Mouse (Mus musculus) E14TG2a.4 (cell line): ENCODE measurements around the gene Abca8a.

Experiments used
- H3K27me3 ChIP-seq: 2 replicates; pipeline ENCODE4 v1.6.1; 2014; ENCODE audit warnings: low read length, control low read depth; ENCODE audit not compliant: insufficient read depth
- H3K36me3 ChIP-seq: 2 replicates; pipeline ENCODE4 v1.6.1; 2014; ENCODE audit warnings: low read length, control low read depth; ENCODE audit not compliant: insufficient read depth
- H3K4me1 ChIP-seq: replicated peaks from 2 replicates; pipeline ENCODE4 v1.6.1; 2014; ENCODE audit warnings: low read depth, low read length, control low read depth
- H3K4me3 ChIP-seq: replicated peaks from 2 replicates; pipeline ENCODE4 v1.5.1; 2014; ENCODE audit warnings: mild to moderate bottlenecking, low read length
- H3K9me3 ChIP-seq: 2 replicates; pipeline ENCODE4 v1.6.1; 2014; ENCODE audit warnings: low read length, control low read depth
- CTCF ChIP-seq: conservative IDR thresholded peaks from 2 replicates; pipeline ENCODE4 v1.5.1; 2014; ENCODE audit warnings: low read length
- NANOG ChIP-seq: IDR thresholded peaks from 2 replicates; pipeline ENCODE4 v1.6.1; 2014; ENCODE audit warnings: borderline replicate concordance, low read length, mixed read lengths
- POU5F1 ChIP-seq: IDR thresholded peaks from 2 replicates; pipeline ENCODE4 v1.6.1; 2014; ENCODE audit warnings: low read length, borderline replicate concordance

Abca8a gene

GRCm38 (mm10) chr11:110091328-110091727, 4.5 kb downstream of the Abca8a start:
- TF ChIP-seq NANOG = no peak
- TF ChIP-seq CTCF = no peak
- TF ChIP-seq POU5F1 = no peak
- Histone ChIP-seq H3K4me1 (no peaks in the 10 kb centered on the region), H3K4me3 (no peak overlapping the region), H3K9me3 (no peaks in the 10 kb centered on the region), H3K27me3 (no peaks in the 10 kb centered on the region), H3K36me3 (no peaks in the 10 kb centered on the region)

GRCm38 (mm10) chr11:110072158-110072557, 23.6 kb downstream of the Abca8a start:
- Histone ChIP-seq H3K4me1 (no peaks in the 10 kb centered on the region), H3K36me3 (no peaks in the 10 kb centered on the region), H3K9me3 (no peaks in the 10 kb centered on the region), H3K4me3 (no peak overlapping the region), H3K27me3 (no peaks in the 10 kb centered on the region)
- TF ChIP-seq NANOG (no peak), POU5F1 (no peak), CTCF (no peak)

GRCm38 (mm10) chr11:110061032-110061431, 34.7 kb downstream of the Abca8a start:
- Histone ChIP-seq H3K36me3 (no peaks in the 10 kb centered on the region), H3K27me3 (no peaks in the 10 kb centered on the region), H3K4me3 (no peak overlapping the region), H3K4me1 (no peaks in the 10 kb centered on the region), H3K9me3 (no peaks in the 10 kb centered on the region)
- TF ChIP-seq CTCF (no peak), NANOG (no peak), POU5F1 (no peak)

- H3K27me3 ChIP-seq = no peaks in the 10 kb centered on the region
- no peaks in the 10 kb centered on the region for H3K4me1 ChIP-seq
- H3K4me3 ChIP-seq = no peak overlapping the region
- no peaks in the 10 kb centered on the region for H3K9me3 ChIP-seq
- TF ChIP-seq POU5F1 (no peak), CTCF (no peak), NANOG (no peak)
- no peaks in the 10 kb centered on the region for H3K36me3 ChIP-seq
These were observed 35.7 kb downstream of the Abca8a start for GRCm38 (mm10) chr11:110060127-110060526.

- Histone ChIP-seq H3K27me3 (no peaks in the 10 kb centered on the region), H3K4me1 (no peaks in the 10 kb centered on the region), H3K4me3 (no peak overlapping the region), H3K36me3 (no peaks in the 10 kb centered on the region), H3K9me3 (no peaks in the 10 kb centered on the region)
- TF ChIP-seq POU5F1 = no peak
- no peak for TF ChIP-seq NANOG
- TF ChIP-seq CTCF = no peak
These were observed 42.1 kb downstream of the Abca8a start for GRCm38 (mm10) chr11:110053681-110054080.

- Histone ChIP-seq H3K27me3 (no peaks in the 10 kb centered on the region), H3K4me3 (no peak overlapping the region), H3K36me3 (no peaks in the 10 kb centered on the region), H3K4me1 (no peaks in the 10 kb centered on the region), H3K9me3 (no peaks in the 10 kb centered on the region)
- TF ChIP-seq POU5F1 = no peak
- no peak for TF ChIP-seq NANOG
- TF ChIP-seq CTCF = no peak
These were observed 58.0 kb downstream of the Abca8a start for GRCm38 (mm10) chr11:110037795-110038194.

GRCm38 (mm10) chr11:110028913-110029695, 66.7 kb downstream of the Abca8a start:
- H3K27me3 ChIP-seq = no peaks in the 10 kb centered on the region
- H3K4me3 ChIP-seq = no peak overlapping the region
- no peaks in the 10 kb centered on the region for H3K4me1 ChIP-seq
- peaks cover 6% of the 10 kb centered on the region for H3K9me3 ChIP-seq
- no peaks in the 10 kb centered on the region for H3K36me3 ChIP-seq
- TF ChIP-seq NANOG = no peak
- TF ChIP-seq POU5F1 = no peak
- TF ChIP-seq CTCF = no peak

- TF ChIP-seq POU5F1 = no peak
- no peak for TF ChIP-seq CTCF
- TF ChIP-seq NANOG = no peak
- no peak overlapping the region for H3K4me3 ChIP-seq
- H3K27me3 ChIP-seq = no peaks in the 10 kb centered on the region
- no peaks in the 10 kb centered on the region for H3K9me3 ChIP-seq
- no peaks in the 10 kb centered on the region for H3K36me3 ChIP-seq
- no peaks in the 10 kb centered on the region for H3K4me1 ChIP-seq
These were observed 84.8 kb downstream of the Abca8a start for GRCm38 (mm10) chr11:110010836-110011546.
